Mouse (Mus musculus) ES-E14 (cell line): ENCODE data around the gene D7Ertd443e. TPM values are rescaled to one million over a fixed set of nuclear protein-coding genes. Genes with fewer than 3 reads are reported as not detected.

Experiments used
- DNase-seq: peaks from one replicate; pipeline ENCODE4 v3.0.0-alpha.2; 2013; ENCODE audit warnings: low read depth, low spot score
- H3K27ac ChIP-seq: 2 replicates; pipeline ENCODE4 v1.5.1; 2012; ENCODE audit warnings: low read depth, mild to moderate bottlenecking, low read length, moderate library complexity, mixed read lengths; ENCODE audit not compliant: poor library complexity, insufficient read depth, severe bottlenecking
- H3K36me3 ChIP-seq: 2 replicates; pipeline ENCODE4 v1.6.1; 2012; ENCODE audit warnings: mild to moderate bottlenecking, low read length, moderate library complexity, mixed read lengths; ENCODE audit not compliant: control insufficient read depth, poor library complexity, insufficient read depth, severe bottlenecking
- H3K4me1 ChIP-seq, 2 experiments: fragments of 150-350 bp in 1 of 2; sonication (generic) in 1 of 2; 2 replicates each; pipeline ENCODE4 v1.6.1; 2012; ENCODE audit warnings: low read length in 2 of 2, mild to moderate bottlenecking in 1 of 2, mixed read lengths in 1 of 2; ENCODE audit not compliant: control insufficient read depth in 2 of 2, insufficient read depth in 2 of 2, poor library complexity in 1 of 2
- H3K4me3 ChIP-seq, 2 experiments: fragments of 150-350 bp in 1 of 2; sonication (generic) in 1 of 2; 2 replicates each; pipeline ENCODE4 v1.5.1; 2012; ENCODE audit warnings: low read length in 2 of 2, low read depth in 1 of 2, mild to moderate bottlenecking in 1 of 2, mixed read lengths in 1 of 2; ENCODE audit not compliant: insufficient read depth in 1 of 2, poor library complexity in 1 of 2, severe bottlenecking in 1 of 2
- H3K9ac ChIP-seq: 2 replicates; pipeline ENCODE4 v1.6.1; 2012; ENCODE audit warnings: low read depth, mild to moderate bottlenecking, low read length, mixed read lengths; ENCODE audit not compliant: poor library complexity, insufficient read depth, severe bottlenecking
- H3K9me3 ChIP-seq: fragments of 150-350 bp; sonication (generic); 2 replicates; pipeline ENCODE4 v1.6.1; 2012; ENCODE audit warnings: low read depth, mild to moderate bottlenecking, low read length; ENCODE audit not compliant: control insufficient read depth, insufficient read depth
- CHD2 ChIP-seq: IDR thresholded peaks from 2 replicates; pipeline ENCODE4 v1.6.1; 2014; ENCODE audit warnings: mild to moderate bottlenecking, low read depth, low read length, inconsistent platforms
- HCFC1 ChIP-seq: IDR thresholded peaks from 2 replicates; pipeline ENCODE4 v1.6.1; 2012; ENCODE audit warnings: low read length, inconsistent platforms, borderline replicate concordance; ENCODE audit not compliant: insufficient read depth
- MAFK ChIP-seq: IDR thresholded peaks from 2 replicates; pipeline ENCODE4 v1.6.1; 2014; ENCODE audit warnings: mild to moderate bottlenecking, low read depth, low read length, inconsistent platforms; ENCODE audit not compliant: insufficient read depth
- ZC3H11A ChIP-seq: IDR thresholded peaks from 2 replicates; pipeline ENCODE4 v1.6.1; 2012; ENCODE audit warnings: low read depth, mild to moderate bottlenecking, inconsistent platforms, low read length, borderline replicate concordance
- ZNF384 ChIP-seq: IDR thresholded peaks from 2 replicates; pipeline ENCODE4 v1.6.1; 2012; ENCODE audit warnings: low read depth, low read length, inconsistent platforms
- in situ Hi-C, 2 experiments: fragments of 600-800 bp; cut with MboI; formaldehyde crosslinking; loops; one replicate each; pipeline ENCODE4 v1.15.1; 2025; ENCODE audit warnings: low sequenced_read_pairs in 2 of 2, inconsistent platforms in 1 of 2; ENCODE audit not compliant: unreplicated experiment in 2 of 2
- total RNA-seq: library from RNA; depleted of rRNA; stranded (reverse); fragments of 300-350 nt; gene quantifications from 2 replicates; pipeline ENCODE4 v1.2.3, GENCODE M21; 2012

The D7Ertd443e gene
- total RNA-seq, 1 experiment: not detected

GRCm38 (mm10) chr7:134230708-134231107, 154.8 kb downstream of the D7Ertd443e start:
- Histone ChIP-seq H3K4me1 (no peaks in the 10 kb centered on the region; a peak in 1 of 4 replicates), H3K9me3 (no peaks in the 10 kb centered on the region), H3K9ac (no peak overlapping the region), H3K36me3 (no peaks in the 10 kb centered on the region), H3K4me3 (no peak overlapping the region), H3K27ac (no peak overlapping the region)
- no peak for DNase-seq
- no peak for TF ChIP-seq ZC3H11A
- TF ChIP-seq HCFC1: no peak
- TF ChIP-seq ZNF384: no peak
- TF ChIP-seq CHD2: no peak
- no peak for TF ChIP-seq MAFK
- in situ Hi-C loops: no loop called here

DNA sequence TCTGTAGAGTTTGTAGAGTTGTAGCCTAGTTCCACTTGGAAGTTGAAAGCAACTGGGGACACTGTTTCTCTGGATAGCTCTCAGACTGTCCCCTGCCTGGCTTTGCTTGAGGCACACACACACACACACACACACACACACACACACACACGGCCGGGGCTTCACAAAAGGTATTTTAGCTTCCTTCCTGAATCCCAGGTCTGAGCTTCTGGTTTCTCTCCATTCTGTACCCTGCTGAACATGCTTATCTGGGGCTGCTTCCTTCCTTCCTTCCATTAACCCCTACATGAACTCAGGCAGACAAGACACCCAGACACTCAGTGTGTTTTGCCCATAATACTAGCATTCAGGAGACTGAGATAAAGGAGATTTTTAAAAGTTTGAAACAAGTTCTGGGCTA, 155.6 kb downstream of the D7Ertd443e start:
- Histone ChIP-seq H3K4me3 (no peak overlapping the region), H3K4me1 (no peaks in the 10 kb centered on the region; a peak in 1 of 4 replicates), H3K27ac (no peak overlapping the region), H3K9ac (no peak overlapping the region), H3K9me3 (no peaks in the 10 kb centered on the region), H3K36me3 (no peaks in the 10 kb centered on the region)
- in situ Hi-C loops: loop anchor here in 1 of 2 experiments (10.0 kb wide), 1 partner anchor 375 kb away; no protein-coding TSS in a partner anchor
- TF ChIP-seq ZC3H11A: no peak
- TF ChIP-seq ZNF384: no peak
- no peak for TF ChIP-seq MAFK
- no peak for DNase-seq

DNA sequence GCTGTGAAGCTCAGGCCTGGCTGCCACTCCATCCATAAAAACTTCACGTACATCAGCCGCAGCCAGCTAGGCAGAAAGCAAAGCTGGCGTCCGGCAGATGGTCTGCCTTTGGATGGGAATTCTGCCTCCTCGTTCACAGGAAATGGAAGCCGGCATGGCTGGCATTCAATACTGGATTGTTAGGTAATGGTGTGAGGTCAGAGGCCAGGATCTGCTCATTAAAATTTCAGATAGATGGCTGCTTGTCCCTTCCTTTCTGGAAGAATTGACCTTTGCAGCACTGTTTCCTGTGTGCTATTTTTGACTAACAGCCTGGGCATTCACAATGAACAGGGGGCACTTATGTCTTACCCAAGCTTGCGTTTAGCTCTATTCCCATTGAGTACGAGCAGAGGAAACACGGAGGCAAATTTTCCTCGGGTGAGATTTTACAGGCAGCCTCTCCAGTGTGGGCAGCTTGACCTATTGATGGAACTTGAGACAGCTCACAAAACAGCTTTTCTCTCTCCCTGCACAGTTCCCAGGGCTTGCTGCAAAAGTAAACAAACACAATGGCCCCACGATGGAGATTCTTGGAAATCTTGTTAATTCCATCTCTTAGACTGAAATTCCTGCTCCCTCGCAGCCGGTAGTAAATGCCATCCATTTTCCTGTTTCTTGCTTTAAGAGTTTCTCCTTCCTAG, 157.5 kb downstream of the D7Ertd443e start:
- Histone ChIP-seq H3K9me3 (no peaks in the 10 kb centered on the region), H3K36me3 (no peaks in the 10 kb centered on the region), H3K4me3 (no peak overlapping the region), H3K4me1 (no peaks in the 10 kb centered on the region; a peak in 1 of 4 replicates), H3K9ac (no peak overlapping the region), H3K27ac (no peak overlapping the region)
- in situ Hi-C loops: loop anchor here in 1 of 2 experiments (10.0 kb wide), 1 partner anchor 373 kb away; no protein-coding TSS in a partner anchor
- no peak for TF ChIP-seq HCFC1
- TF ChIP-seq ZC3H11A: no peak
- TF ChIP-seq ZNF384: no peak
- TF ChIP-seq MAFK: no peak
- TF ChIP-seq CHD2: no peak
- no peak for DNase-seq

GRCm38 (mm10) chr7:134227101-134227500, 158.4 kb downstream of the D7Ertd443e start:
- Histone ChIP-seq H3K4me1 (no peaks in the 10 kb centered on the region; a peak in 1 of 4 replicates), H3K4me3 (no peak overlapping the region), H3K9me3 (no peaks in the 10 kb centered on the region), H3K27ac (no peak overlapping the region), H3K36me3 (no peaks in the 10 kb centered on the region), H3K9ac (no peak overlapping the region)
- no peak for DNase-seq
- TF ChIP-seq ZC3H11A (no peak), MAFK (no peak), HCFC1 (no peak), CHD2 (no peak), ZNF384 (no peak)
- in situ Hi-C loops: loop anchor here in 1 of 2 experiments (10.0 kb wide), 1 partner anchor 372 kb away; no protein-coding TSS in a partner anchor

DNA sequence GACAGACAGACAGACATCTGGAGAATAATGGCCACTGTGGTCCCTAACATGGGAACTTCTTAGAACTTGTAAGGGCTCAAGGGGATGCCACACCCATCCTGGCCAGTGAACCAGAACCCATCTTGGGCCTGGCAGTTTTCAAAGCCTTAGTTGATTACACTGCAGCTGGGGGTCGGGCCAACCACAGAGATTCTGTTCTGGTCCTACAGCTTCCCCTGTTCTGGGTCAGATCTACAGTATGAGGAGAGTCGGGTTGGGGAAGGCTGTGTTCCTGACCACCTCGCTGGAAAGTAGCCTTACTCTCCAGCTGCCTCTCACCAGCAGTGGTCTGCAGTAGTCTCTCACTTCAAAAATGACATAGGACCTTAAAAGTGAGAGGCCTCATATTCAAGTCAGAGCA, 159.2 kb downstream of the D7Ertd443e start:
- in situ Hi-C loops: loop anchor here in 1 of 2 experiments (10.0 kb wide), 1 partner anchor 371 kb away; no protein-coding TSS in a partner anchor
- no peak overlapping the region for H3K27ac ChIP-seq

More for the DNA sequence above, 159.2 kb downstream of the D7Ertd443e start:
- Histone ChIP-seq H3K9ac (no peak overlapping the region), H3K4me3 (no peak overlapping the region), H3K9me3 (no peaks in the 10 kb centered on the region), H3K4me1 (no peaks in the 10 kb centered on the region; a peak in 1 of 4 replicates), H3K36me3 (no peaks in the 10 kb centered on the region)
- TF ChIP-seq ZC3H11A (no peak), HCFC1 (no peak), MAFK (no peak)
- no peak for DNase-seq
